Mouse (Mus musculus): Measurements from ENCODE around the gene Rgs13. TPM values are rescaled to one million over a fixed set of nuclear protein-coding genes. Genes with fewer than 3 reads are reported as not detected.

Rgs13 gene
- not detected in 2 replicates for polyA plus RNA-seq (2015; fragmentation: Nextera tagmentation; extraction: Ambion mirVana)

- Histone ChIP-seq H3K27me3 (ENCODE audit: insufficient read depth, low read length) (no peaks in the 10 kb centered on the region), H3K4me3 (replicated peaks; ENCODE audit: low read depth, low read length) (no peak within 1 kb of the TSS), H3K4me2 (ENCODE audit: low read length) (no peak within 1 kb of the TSS), H3K9ac (ENCODE audit: low read depth, low read length) (no peak within 1 kb of the TSS), H3K4me1 (replicated peaks; ENCODE audit: insufficient read depth, low read length) (no peaks in the 10 kb centered on the region), H3K9me3 (replicated peaks; ENCODE audit: low read length) (no peaks in the 10 kb centered on the region), H3K36me3 (ENCODE audit: insufficient read depth, low read length) (no peaks in the 10 kb centered on the region), H3K27ac (no peak within 1 kb of the TSS)
- ATAC-seq (replicated peaks; ENCODE audit: low FRiP score, low read depth) (no peak), DNase-seq (ENCODE audit: low spot score) (no peak)
- no peak for TF ChIP-seq CTCF (IDR thresholded peaks at IDR 0.05; ENCODE audit: low read depth)
- WGBS: 74% methylated on average over 5 of the region's 5 CpGs
These were observed at the start of gene Rgs13 for GRCm38 (mm10) chr1:144177166-144177565. Gene Rgs13 (minus strand): TSS chr1:144177372.

DNA sequence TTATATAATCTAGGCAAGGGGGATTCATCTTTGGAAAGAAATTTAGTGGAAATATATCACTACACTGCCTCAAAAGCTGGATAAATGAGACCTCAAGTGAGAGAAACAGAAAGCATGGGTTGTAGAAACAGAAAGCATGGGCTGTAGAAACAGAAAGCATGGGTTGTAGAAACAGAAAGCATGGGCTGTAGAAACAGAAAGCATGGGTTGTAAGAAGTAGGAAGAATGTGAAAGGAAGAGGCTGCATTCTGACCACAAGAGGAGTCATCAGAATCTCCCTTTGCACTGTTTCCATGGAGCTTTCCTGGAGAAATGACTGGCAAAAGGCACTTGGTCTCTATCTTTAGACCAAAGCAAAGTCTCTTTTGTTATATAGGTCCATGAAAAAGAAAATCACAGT lies 38.1 kb upstream of the Rgs13 start:
- no peak for TF ChIP-seq CTCF (IDR thresholded peaks at IDR 0.05; ENCODE audit: low read depth)
- Histone ChIP-seq H3K4me2 (ENCODE audit: low read length) (no peak overlapping the region), H3K27me3 (ENCODE audit: insufficient read depth, low read length) (no peaks in the 10 kb centered on the region), H3K9ac (ENCODE audit: low read depth, low read length) (no peak overlapping the region), H3K4me1 (replicated peaks; ENCODE audit: insufficient read depth, low read length) (no peaks in the 10 kb centered on the region), H3K9me3 (replicated peaks; ENCODE audit: low read length) (no peaks in the 10 kb centered on the region), H3K27ac (no peak overlapping the region), H3K36me3 (ENCODE audit: insufficient read depth, low read length) (no peaks in the 10 kb centered on the region), H3K4me3 (replicated peaks; ENCODE audit: low read depth, low read length) (no peak overlapping the region)
- no peak for DNase-seq (ENCODE audit: low spot score)
- ATAC-seq (replicated peaks; ENCODE audit: low FRiP score, low read depth): no peak

DNA sequence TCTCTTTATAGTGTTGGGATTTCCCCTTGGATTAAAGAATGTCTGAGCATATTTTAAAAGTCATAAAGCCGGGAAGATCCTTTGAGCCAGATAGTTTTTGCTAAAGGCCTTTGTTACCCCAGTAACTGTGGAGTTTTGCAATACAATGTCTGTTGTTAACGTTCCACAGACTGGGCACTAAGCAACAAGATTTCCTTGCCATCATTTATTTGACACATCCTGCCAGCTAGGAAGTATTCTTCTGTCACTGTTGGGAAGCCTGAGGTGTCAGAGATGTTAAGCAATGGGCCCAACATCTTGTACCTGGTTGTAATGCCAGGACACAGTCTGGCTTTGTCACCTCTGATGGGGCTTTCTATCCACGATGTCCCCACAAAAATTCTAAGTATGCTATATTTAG lies 33.7 kb upstream of the Rgs13 start:
- Histone ChIP-seq H3K27ac (no peak overlapping the region), H3K27me3 (ENCODE audit: insufficient read depth, low read length) (no peaks in the 10 kb centered on the region), H3K9me3 (replicated peaks; ENCODE audit: low read length) (no peaks in the 10 kb centered on the region), H3K4me1 (replicated peaks; ENCODE audit: insufficient read depth, low read length) (no peaks in the 10 kb centered on the region), H3K9ac (ENCODE audit: low read depth, low read length) (no peak overlapping the region), H3K4me2 (ENCODE audit: low read length) (no peak overlapping the region), H3K36me3 (ENCODE audit: insufficient read depth, low read length) (no peaks in the 10 kb centered on the region), H3K4me3 (replicated peaks; ENCODE audit: low read depth, low read length) (no peak overlapping the region)
- 70% methylated on average over 3 of the region's 3 CpGs for WGBS
- no peak for DNase-seq (ENCODE audit: low spot score)
- TF ChIP-seq CTCF (IDR thresholded peaks at IDR 0.05; ENCODE audit: low read depth): no peak
- no peak for ATAC-seq (replicated peaks; ENCODE audit: low FRiP score, low read depth)

DNA sequence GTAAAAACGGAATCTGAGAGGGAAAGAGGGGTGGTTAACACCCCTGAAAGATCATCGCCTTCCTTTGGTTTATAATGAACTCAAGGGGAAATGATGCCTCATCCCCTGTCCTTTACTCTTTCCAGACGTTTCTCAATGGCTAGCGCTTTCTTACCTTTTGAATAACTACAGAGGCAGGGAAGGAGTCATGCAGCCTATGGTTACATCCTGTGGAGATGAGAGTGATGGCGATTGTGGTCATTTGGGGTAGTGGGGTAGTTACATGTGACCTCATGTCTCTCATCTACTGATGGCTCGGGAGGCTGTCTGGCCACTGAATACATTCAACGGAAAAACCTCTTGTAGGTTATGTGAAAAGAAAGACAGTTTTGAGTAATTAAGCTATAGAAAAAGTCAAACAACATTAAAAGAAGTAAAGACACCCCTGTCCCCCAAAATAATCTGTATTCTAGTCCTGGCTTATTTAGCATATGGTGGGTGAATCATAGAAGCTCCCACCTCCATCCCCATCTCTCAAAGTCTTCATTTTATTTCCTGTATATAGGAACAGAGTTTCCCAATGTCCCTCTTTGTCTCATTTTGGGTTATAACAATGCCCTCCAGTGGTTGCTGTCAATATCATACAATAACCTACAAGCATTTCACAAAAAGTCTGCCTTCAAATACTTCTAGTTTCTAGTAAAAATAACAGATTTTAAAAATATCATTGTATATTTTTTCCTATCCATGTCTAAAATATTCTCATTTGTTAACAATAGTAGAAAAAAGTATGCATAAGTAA lies 29.3 kb upstream of the Rgs13 start:
- H3K9me3 ChIP-seq (replicated peaks; ENCODE audit: low read length): no peaks in the 10 kb centered on the region
- WGBS: 63% methylated on average over 7 of the region's 7 CpGs
- ATAC-seq (replicated peaks; ENCODE audit: low FRiP score, low read depth): no peak

DNA sequence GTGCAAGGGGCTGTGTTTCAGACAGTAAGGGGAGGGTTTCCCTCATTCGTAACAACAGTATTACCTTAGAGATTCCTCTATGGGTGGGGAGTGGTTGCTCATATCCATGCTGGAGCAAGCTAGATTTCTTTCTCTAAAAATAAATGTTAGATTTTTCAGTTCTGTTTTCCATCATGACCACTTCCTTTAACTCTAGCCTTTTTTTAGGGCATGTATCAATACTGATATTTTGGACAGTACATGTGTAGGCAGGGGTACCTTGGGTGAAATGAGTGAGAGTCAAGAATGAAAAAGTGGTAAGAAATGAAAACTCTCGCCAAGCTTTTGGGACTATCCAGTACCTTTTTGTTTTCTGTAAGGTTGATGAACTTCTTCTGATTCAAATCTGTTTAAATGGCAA lies 27.6 kb upstream of the Rgs13 start:
- H3K36me3 ChIP-seq (ENCODE audit: insufficient read depth, low read length): no peaks in the 10 kb centered on the region
- no peak for DNase-seq (ENCODE audit: low spot score)
- 93% methylated on average over 2 of the region's 2 CpGs for WGBS
- H3K4me2 ChIP-seq (ENCODE audit: low read length): no peak overlapping the region
- no peak for ATAC-seq (replicated peaks; ENCODE audit: low FRiP score, low read depth)
- no peaks in the 10 kb centered on the region for H3K9me3 ChIP-seq (replicated peaks; ENCODE audit: low read length)
- no peaks in the 10 kb centered on the region for H3K27me3 ChIP-seq (ENCODE audit: insufficient read depth, low read length)
- H3K9ac ChIP-seq (ENCODE audit: low read depth, low read length): no peak overlapping the region
- H3K4me3 ChIP-seq (replicated peaks; ENCODE audit: low read depth, low read length): no peak overlapping the region
- H3K27ac ChIP-seq: no peak overlapping the region
- no peaks in the 10 kb centered on the region for H3K4me1 ChIP-seq (replicated peaks; ENCODE audit: insufficient read depth, low read length)
- TF ChIP-seq CTCF (IDR thresholded peaks at IDR 0.05; ENCODE audit: low read depth): no peak

More for the DNA sequence above, 29.3 kb upstream of the Rgs13 start:
- 0 out of 2 replicates have a peak, but pooled peaks have one; percentile 3 for TF ChIP-seq CTCF (IDR thresholded peaks at IDR 0.05; ENCODE audit: low read depth)
- Histone ChIP-seq H3K27me3 (ENCODE audit: insufficient read depth, low read length) (no peaks in the 10 kb centered on the region), H3K4me3 (replicated peaks; ENCODE audit: low read depth, low read length) (no peak overlapping the region), H3K4me1 (replicated peaks; ENCODE audit: insufficient read depth, low read length) (no peaks in the 10 kb centered on the region), H3K4me2 (ENCODE audit: low read length) (no peak overlapping the region), H3K36me3 (ENCODE audit: insufficient read depth, low read length) (no peaks in the 10 kb centered on the region), H3K9ac (ENCODE audit: low read depth, low read length) (no peak overlapping the region), H3K27ac (no peak overlapping the region)
- no peak for DNase-seq (ENCODE audit: low spot score)

GRCm38 (mm10) chr1:144202939-144203338 lies 25.8 kb upstream of the Rgs13 start:
- H3K36me3 ChIP-seq (ENCODE audit: insufficient read depth, low read length): no peaks in the 10 kb centered on the region
- H3K9me3 ChIP-seq (replicated peaks; ENCODE audit: low read length): no peaks in the 10 kb centered on the region
- no peaks in the 10 kb centered on the region for H3K4me1 ChIP-seq (replicated peaks; ENCODE audit: insufficient read depth, low read length)
- no peak overlapping the region for H3K4me2 ChIP-seq (ENCODE audit: low read length)
- DNase-seq (ENCODE audit: low spot score) (no peak), ATAC-seq (replicated peaks; ENCODE audit: low FRiP score, low read depth) (no peak)
- TF ChIP-seq CTCF (IDR thresholded peaks at IDR 0.05; ENCODE audit: low read depth): no peak
- no peak overlapping the region for H3K9ac ChIP-seq (ENCODE audit: low read depth, low read length)
- WGBS: 87% methylated on average over 4 of the region's 4 CpGs
- H3K27ac ChIP-seq: no peak overlapping the region
- H3K4me3 ChIP-seq (replicated peaks; ENCODE audit: low read depth, low read length): no peak overlapping the region
- no peaks in the 10 kb centered on the region for H3K27me3 ChIP-seq (ENCODE audit: insufficient read depth, low read length)
